Mouse (Mus musculus) embryonic stem cell, embryonic (primary cell): ENCODE results near the gene Slc39a2.
"Not testable (repeated sequence)": the region's sequence is repeated elsewhere in the genome, so short reads cannot be mapped to it uniquely, and the experiment has no call there.

Experiments
- CTCF ChIA-PET, 4 experiments: fragments of 300-600 bp in 2 of 4; fragments of 350-600 bp in 2 of 4; sonication (Branson Sonifier 250); formaldehyde crosslinking; loops; one replicate each; lab custom pipeline; 2022; ENCODE audit warnings: inconsistent platforms in 2 of 4; lab: Charles Lee
- POLR2A ChIA-PET, 4 experiments: fragments of 300-600 bp in 2 of 4; fragments of 350-600 bp in 2 of 4; sonication (Branson Sonifier 250); formaldehyde crosslinking; loops; one replicate each; lab custom pipeline; 2022; ENCODE audit warnings: antibody characterized with exemption in 4 of 4, inconsistent platforms in 1 of 4; lab: Charles Lee

The Slc39a2 gene

DNA sequence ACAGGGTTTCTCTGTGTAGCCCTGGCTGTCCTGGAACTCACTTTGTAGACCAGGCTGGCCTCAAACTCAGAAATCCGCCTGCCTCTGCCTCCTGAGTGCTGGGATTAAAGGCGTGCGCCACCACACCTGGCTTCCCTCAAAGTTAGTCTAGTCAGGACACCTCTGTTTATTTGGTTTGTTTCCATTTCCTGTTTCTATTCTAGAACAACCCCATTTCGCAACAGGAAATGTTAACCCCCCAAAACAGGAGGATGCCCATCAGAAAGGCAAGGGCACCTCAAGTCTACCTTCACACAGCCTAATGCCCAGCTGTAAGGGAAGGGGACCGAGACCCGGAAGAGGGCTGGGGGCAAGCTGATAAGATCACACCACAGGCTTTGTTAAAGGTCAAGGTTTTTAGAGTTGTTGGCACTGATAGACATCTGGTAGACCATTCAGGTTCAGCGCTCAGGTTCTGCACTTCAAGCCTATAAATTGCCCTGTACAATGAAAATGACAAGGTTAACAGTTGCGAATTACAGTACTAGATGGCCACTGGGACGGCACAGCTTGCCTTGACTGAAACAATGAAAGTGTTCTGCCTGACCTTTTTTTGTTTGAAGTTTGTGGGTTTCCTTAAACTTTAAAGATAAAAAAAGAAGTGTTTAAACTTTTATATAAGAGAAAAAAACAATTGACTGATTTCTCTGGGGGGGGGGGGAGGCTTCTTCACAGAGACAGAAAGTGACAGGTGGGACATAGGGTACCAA lies at the start of gene Slc39a2:
TSS of gene Slc39a2 (plus strand) at position 699 of the 749 bp plus-strand sequence.
- POLR2A ChIA-PET: interaction anchor here in 3 of 4 experiments (0.5 to 2.8 kb wide), 15 partner anchors 8 to 450 kb away, joined by 3 to 8 read pairs (median 4); partner anchors contain the start of genes Mettl17 (in 1 of the 3) and Zfp219 (in 1 of the 3)
- CTCF ChIA-PET: interaction anchor here in 3 of 4 experiments (0.6 to 2.8 kb wide), 6 partner anchors 8 to 127 kb away, joined by 3 to 33 read pairs (median 5); no protein-coding TSS in a partner anchor

GRCm38 (mm10) chr14:51843882-51844281 lies 48.8 kb upstream of the Slc39a2 start:
- ChIA-PET CTCF (no interaction called here), POLR2A (interaction anchor here in 2 of 4 experiments (0.6 to 1.2 kb wide), 2 partner anchors 51 to 222 kb away, joined by 3 to 4 read pairs; no protein-coding TSS in a partner anchor)

- ChIA-PET POLR2A (no interaction called here), CTCF (interaction anchor here in 1 of 4 experiments (0.5 kb wide), 1 partner anchor 1077 kb away, joined by 3 read pairs; no protein-coding TSS in a partner anchor)
Measured at GRCm38 (mm10) chr14:51846566-51846965, 46.1 kb upstream of the Slc39a2 start.

DNA sequence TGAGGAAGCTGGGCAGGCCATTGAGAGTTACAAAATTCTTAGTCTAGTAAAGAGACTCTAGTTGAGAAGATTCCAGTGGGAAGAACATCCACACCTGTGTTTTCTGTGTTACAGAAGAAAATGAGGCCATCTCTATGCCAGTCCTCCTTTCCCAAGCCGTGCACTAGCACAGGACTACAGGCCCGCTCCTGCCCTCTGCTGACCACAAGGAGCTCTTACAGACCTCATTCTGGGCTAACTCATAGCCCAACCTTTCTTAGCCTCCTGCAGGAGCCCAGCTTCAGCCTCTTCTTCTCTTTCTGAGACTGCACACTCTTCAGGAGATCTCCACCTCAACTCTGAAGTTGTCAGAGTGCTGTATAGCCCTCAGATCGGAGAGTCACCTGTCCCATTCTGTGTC lies 41.7 kb upstream of the Slc39a2 start:
- CTCF ChIA-PET: interaction anchor here in 2 of 4 experiments (1.0 to 1.1 kb wide), 4 partner anchors 9 to 80 kb away, joined by 3 to 6 read pairs (median 4); no protein-coding TSS in a partner anchor
- POLR2A ChIA-PET: not testable (repeated sequence)

- ChIA-PET CTCF (no interaction called here), POLR2A (no interaction called here)
Measured at GRCm38 (mm10) chr14:51853399-51853798, 39.3 kb upstream of the Slc39a2 start, which contains the start of gene Ear6. Gene Ear6, plus strand, starts transcription at chr14:51853699.

DNA sequence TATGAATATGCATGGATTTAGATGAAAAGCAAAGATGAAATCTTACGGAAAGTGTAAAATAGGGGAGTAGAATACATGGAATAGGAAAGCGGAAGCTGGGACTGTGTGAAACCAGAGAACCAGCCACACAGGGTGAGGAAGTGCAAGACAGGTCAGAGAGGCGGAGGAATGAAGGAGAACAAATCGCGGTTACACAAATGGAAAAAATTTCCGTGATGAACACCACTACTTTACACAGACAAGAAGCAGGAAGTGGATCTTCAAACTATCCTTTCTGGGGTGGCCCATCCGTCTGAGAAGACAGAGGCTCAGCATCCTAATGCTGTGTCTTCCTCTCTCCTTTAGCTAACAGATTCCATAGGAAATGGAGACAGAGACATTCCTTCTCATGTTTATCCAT lies 37.4 kb upstream of the Slc39a2 start:
- POLR2A ChIA-PET: not testable (repeated sequence)
- CTCF ChIA-PET: interaction anchor here in 1 of 4 experiments (0.6 kb wide), 1 partner anchor 757 kb away, joined by 3 read pairs; no protein-coding TSS in a partner anchor

GRCm38 (mm10) chr14:51863603-51864002 lies 29.1 kb upstream of the Slc39a2 start:
- POLR2A ChIA-PET: interaction anchor here in 1 of 4 experiments (0.7 kb wide), 1 partner anchor 14 kb away, joined by 3 read pairs; no protein-coding TSS in a partner anchor
- CTCF ChIA-PET: interaction anchor here in 2 of 4 experiments (0.6 to 1.6 kb wide), 6 partner anchors 20 to 446 kb away, joined by 3 to 13 read pairs (median 4); no protein-coding TSS in a partner anchor

DNA sequence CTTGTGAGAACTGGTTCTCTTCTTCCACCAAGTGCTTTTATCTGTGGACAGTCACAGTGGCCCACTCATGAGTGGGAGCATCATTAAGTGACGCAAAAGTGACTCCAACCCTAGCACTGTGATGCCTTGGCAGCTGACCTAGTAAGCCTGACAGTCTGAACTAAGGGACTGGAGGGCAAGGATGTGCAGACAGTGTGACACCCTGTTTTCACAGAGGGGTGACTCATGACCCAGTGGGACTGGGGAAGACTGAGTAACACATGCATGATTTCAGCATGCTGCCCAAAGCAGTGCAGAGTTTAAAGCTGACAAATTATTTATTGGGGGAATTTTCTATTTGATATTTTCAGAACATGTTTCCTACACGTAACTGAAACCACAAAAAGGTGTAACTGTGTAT lies 21.9 kb upstream of the Slc39a2 start:
- POLR2A ChIA-PET: interaction anchor here in 1 of 4 experiments (2.0 kb wide), 1 partner anchor 13 kb away, joined by 7 read pairs; no protein-coding TSS in a partner anchor
- CTCF ChIA-PET: interaction anchor here in 1 of 4 experiments (0.6 kb wide), 1 partner anchor 374 kb away, joined by 5 read pairs; no protein-coding TSS in a partner anchor

DNA sequence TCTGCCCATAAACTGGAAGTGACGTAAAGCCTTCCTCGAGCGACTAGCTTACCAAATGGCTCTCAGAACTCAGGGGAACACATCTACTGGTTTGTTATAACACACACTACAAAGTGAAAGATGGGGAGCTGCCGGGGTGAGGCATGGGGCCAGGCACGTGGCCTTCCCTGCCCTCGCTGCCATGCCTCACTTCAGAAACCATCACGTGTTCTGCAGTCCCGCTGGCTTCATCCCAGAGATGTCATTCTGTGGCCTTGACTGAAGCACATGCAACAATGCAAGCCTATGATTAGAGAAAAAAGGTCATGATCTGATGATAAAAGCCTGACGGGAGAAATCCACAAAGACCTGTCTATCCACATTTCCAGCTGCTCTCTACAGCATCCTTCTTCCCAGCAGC lies 20.9 kb upstream of the Slc39a2 start:
- ChIA-PET POLR2A (interaction anchor here in 1 of 4 experiments (2.0 kb wide), 1 partner anchor 12 kb away, joined by 7 read pairs; no protein-coding TSS in a partner anchor), CTCF (interaction anchor here in 1 of 4 experiments (0.6 kb wide), 1 partner anchor 391 kb away, joined by 3 read pairs; no protein-coding TSS in a partner anchor)

GRCm38 (mm10) chr14:51877517-51877916 lies 15.2 kb upstream of the Slc39a2 start:
- CTCF ChIA-PET: interaction anchor here in 1 of 4 experiments (0.6 kb wide), 1 partner anchor 16 kb away, joined by 4 read pairs; no protein-coding TSS in a partner anchor

DNA sequence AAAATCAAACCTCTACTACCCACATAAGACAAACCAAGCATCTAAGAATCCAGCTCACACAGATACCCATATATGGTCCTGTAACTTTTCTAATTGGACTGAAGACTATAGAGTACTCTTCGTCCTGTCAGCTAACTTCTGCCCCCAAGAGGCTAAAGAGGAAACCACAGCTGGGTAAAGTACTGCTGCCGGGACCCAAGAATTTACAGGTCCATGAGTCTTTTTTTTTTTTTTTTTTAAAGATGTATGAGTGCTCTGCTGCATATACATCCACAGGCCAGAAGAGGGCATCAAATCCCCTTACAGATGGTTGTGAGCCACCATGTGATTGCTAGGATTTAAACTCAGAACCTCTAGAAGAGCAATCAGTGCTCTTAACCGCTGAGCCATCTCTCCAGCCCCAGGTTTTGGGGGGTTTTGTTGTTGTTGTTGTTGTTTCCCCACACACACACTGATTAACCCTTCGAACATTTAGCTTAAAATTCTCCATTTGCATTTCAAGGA lies 9.1 kb upstream of the Slc39a2 start:
- CTCF ChIA-PET: interaction anchor here (0.6 to 2.3 kb wide), 43 partner anchors 8 to 887 kb away, joined by 3 to 17 read pairs (median 4); partner anchors contain the start of gene Slc39a2 (in 2 of the 4)
- POLR2A ChIA-PET: interaction anchor here (0.6 to 3.5 kb wide), 54 partner anchors 9 to 959 kb away, joined by 3 to 22 read pairs (median 5); partner anchors contain the start of genes Hnrnpc (in 2 of the 4), Ndrg2 (in 2 of the 4), Rab2b (in 2 of the 4) and Tox4 (in 2 of the 4)

More at GRCm38 (mm10) chr14:51877517-51877916, 15.2 kb upstream of the Slc39a2 start:
- POLR2A ChIA-PET: interaction anchor here in 2 of 4 experiments (0.6 to 1.7 kb wide), 6 partner anchors 26 to 226 kb away, joined by 3 to 5 read pairs (median 4); partner anchors contain the start of genes Hnrnpc (in 2 of the 2) and Zfp219 (in 1 of the 2)

DNA sequence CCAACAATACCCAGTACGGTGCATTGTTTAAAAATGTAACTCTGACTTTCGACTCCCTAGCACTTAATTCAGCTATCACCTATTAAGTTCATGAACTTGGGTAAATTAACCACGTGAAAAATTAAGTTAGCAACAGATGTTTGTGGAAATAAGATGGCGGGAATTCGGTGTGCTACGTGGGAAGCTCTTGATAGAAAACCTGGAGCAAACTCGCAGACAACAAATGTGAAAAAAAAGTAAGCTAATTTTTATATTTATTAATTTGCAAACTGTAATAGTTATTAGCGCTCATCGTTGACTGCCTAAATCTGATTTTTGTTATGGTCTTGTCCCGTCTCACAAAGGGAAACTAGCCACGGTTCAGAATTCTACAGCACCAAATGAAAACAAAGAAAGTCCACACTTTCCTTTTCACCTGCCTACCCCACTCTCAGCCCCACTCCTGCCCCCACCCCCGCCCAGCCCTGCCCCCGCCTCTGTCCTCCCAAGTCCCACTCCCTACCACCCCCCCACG lies 8.6 kb upstream of the Slc39a2 start:
- POLR2A ChIA-PET: interaction anchor here (0.5 to 3.5 kb wide), 56 partner anchors 9 to 960 kb away, joined by 3 to 22 read pairs (median 5); partner anchors contain the start of genes Zfp219 (in 3 of the 4), Hnrnpc (in 2 of the 4), Ndrg2 (in 2 of the 4) and Rab2b (in 2 of the 4)
- CTCF ChIA-PET: interaction anchor here (0.6 to 2.3 kb wide), 27 partner anchors 9 to 335 kb away, joined by 3 to 17 read pairs (median 5); partner anchors contain the start of gene Slc39a2 (in 2 of the 4)

DNA sequence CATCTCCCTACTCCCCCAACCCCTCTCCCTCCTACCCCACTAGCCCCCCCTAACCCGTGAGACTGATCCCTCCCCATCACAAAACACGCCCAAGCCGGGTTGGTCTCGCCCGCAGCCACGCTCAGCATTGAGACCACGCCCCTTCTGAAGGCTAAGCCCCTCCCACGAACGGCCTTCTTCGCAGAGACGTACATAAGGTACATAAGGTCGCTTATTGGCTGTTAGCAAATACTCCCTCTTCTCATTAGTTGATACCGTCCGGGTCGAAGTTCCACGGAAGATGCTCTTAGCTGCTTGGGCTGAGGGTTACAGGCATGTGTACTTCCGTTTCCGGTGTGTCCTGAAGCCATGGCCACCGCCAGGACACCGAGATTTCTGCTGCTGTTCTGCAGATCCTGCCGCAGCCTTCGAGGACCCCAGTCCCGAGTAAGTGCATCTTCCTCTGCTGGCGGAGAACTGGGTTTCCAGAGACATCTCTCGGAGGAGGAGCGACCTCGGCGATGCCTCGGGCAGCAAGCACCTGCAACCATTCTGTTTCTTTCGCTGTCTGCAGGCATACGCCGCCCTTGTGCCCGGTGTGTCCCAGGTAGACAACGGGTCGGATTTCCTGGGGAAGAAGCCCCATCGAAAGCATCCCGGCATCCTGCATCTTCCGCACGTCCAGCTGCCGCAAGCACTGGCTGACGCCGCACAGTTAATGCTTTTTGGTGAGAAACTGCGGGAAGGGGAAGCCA lies 7.9 kb upstream of the Slc39a2 start, which contains the start of gene Mettl17:
TSS of gene Mettl17 (plus strand) at position 245 of the 734 bp plus-strand sequence.
- CTCF ChIA-PET: interaction anchor here (0.6 to 2.3 kb wide), 14 partner anchors 8 to 336 kb away, joined by 3 to 16 read pairs (median 6); partner anchors contain the start of gene Slc39a2 (in 1 of the 4)
- POLR2A ChIA-PET: interaction anchor here (0.5 to 3.5 kb wide), 45 partner anchors 8 to 795 kb away, joined by 3 to 22 read pairs (median 6); partner anchors contain the start of genes Zfp219 (in 3 of the 4), Hnrnpc (in 2 of the 4), Ndrg2 (in 1 of the 4) and Rab2b (in 1 of the 4)

- POLR2A ChIA-PET: interaction anchor here in 2 of 4 experiments (0.6 to 3.5 kb wide), 10 partner anchors 9 to 371 kb away, joined by 3 to 22 read pairs (median 4); partner anchors contain the start of genes Chd8 (in 1 of the 2), Hnrnpc (in 1 of the 2) and Ndrg2 (in 1 of the 2)
- CTCF ChIA-PET: interaction anchor here in 2 of 4 experiments (0.7 kb wide), 2 partner anchors 128 to 309 kb away, joined by 3 to 4 read pairs; no protein-coding TSS in a partner anchor
Measured at GRCm38 (mm10) chr14:51886051-51886450, 6.6 kb upstream of the Slc39a2 start.

- POLR2A ChIA-PET: interaction anchor here in 2 of 4 experiments (1.0 to 2.3 kb wide), 6 partner anchors 9 to 120 kb away, joined by 3 to 10 read pairs (median 4); no protein-coding TSS in a partner anchor
- CTCF ChIA-PET: interaction anchor here in 2 of 4 experiments (0.5 to 0.8 kb wide), 2 partner anchors 10 to 11 kb away, joined by 3 to 5 read pairs; no protein-coding TSS in a partner anchor
Measured at GRCm38 (mm10) chr14:51889833-51890232, 2.9 kb upstream of the Slc39a2 start.
